Mouse (Mus musculus) thymus, adult 2 months (tissue): ENCODE measurements around the gene Cacnb2.

Experiments used
- CTCF ChIP-seq: fragments of 200-500 bp; IDR thresholded peaks from 2 replicates; pipeline ENCODE4 v1.5.1; 2012; ENCODE audit warnings: mild to moderate bottlenecking, control low read depth, low read length, moderate library complexity, borderline replicate concordance; ENCODE audit not compliant: control insufficient read depth, poor library complexity, insufficient read depth; ENCODE audit errors: extremely low read depth
- POLR2A ChIP-seq: fragments of 200-500 bp; IDR thresholded peaks from 2 replicates; pipeline ENCODE4 v1.6.1; 2012; ENCODE audit warnings: mild to moderate bottlenecking, low read length, control low read depth, moderate library complexity; ENCODE audit not compliant: control insufficient read depth, poor library complexity, insufficient read depth; ENCODE audit errors: extremely low read depth

GRCm38 (mm10) chr2:14953090-14953489 lies 350.2 kb downstream of the Cacnb2 start:
- TF ChIP-seq CTCF (no peak), POLR2A (no peak)
